Mouse (Mus musculus): Measurements from ENCODE around the gene Lamc2. TPM values are rescaled to one million over a fixed set of nuclear protein-coding genes. Genes with fewer than 3 reads are reported as not detected.

Gene Lamc2
- polyA plus RNA-seq (2012; rRNA removed) = 0.94 and 1.8 TPM in 2 replicates

GRCm38 (mm10) chr1:153185828-153186803 is at the start of gene Lamc2:
Lamc2 (minus strand) TSS chr1:153186447.
- H3K27me3 ChIP-seq (ENCODE audit: control insufficient read depth, insufficient read depth, low read length) = 0 out of 2 replicates have a peak, but pooled peaks cover 2% of the 10 kb centered on the region
- peaks cover 7% of the 10 kb centered on the region for H3K4me1 ChIP-seq (ENCODE audit: control insufficient read depth, insufficient read depth, low read length)
- H3K27ac ChIP-seq (ENCODE audit: control insufficient read depth, insufficient read depth, low read depth, low read length) = no peak within 1 kb of the TSS
- TF ChIP-seq POLR2A (IDR thresholded peaks at IDR 0.05; ENCODE audit: control insufficient read depth, low read depth, low read length) (no peak), CTCF (IDR thresholded peaks at IDR 0.05; ENCODE audit: control insufficient read depth, insufficient read depth, insufficient replicate concordance, low read depth, low read length) (no peak)
- H3K36me3 ChIP-seq (ENCODE audit: control insufficient read depth, insufficient read depth, low read length) = no peaks in the 10 kb centered on the region
- H3K4me3 ChIP-seq (ENCODE audit: control insufficient read depth, low read depth, low read length) = peak within 1 kb of the TSS; percentile 66

GRCm38 (mm10) chr1:153235576-153235975 is 49.3 kb upstream of the Lamc2 start:
- H3K36me3 ChIP-seq (ENCODE audit: control insufficient read depth, insufficient read depth, low read length) = no peaks in the 10 kb centered on the region
- no peaks in the 10 kb centered on the region for H3K4me1 ChIP-seq (ENCODE audit: control insufficient read depth, insufficient read depth, low read length)
- no peaks in the 10 kb centered on the region for H3K27me3 ChIP-seq (ENCODE audit: control insufficient read depth, insufficient read depth, low read length)
- no peak overlapping the region for H3K27ac ChIP-seq (ENCODE audit: control insufficient read depth, insufficient read depth, low read depth, low read length)
- no peak overlapping the region for H3K4me3 ChIP-seq (ENCODE audit: control insufficient read depth, low read depth, low read length)
- TF ChIP-seq POLR2A (IDR thresholded peaks at IDR 0.05; ENCODE audit: control insufficient read depth, low read depth, low read length) = no peak

GRCm38 (mm10) chr1:153231681-153232080 is 45.4 kb upstream of the Lamc2 start:
- Histone ChIP-seq H3K27ac (ENCODE audit: control insufficient read depth, insufficient read depth, low read depth, low read length) (no peak overlapping the region), H3K27me3 (ENCODE audit: control insufficient read depth, insufficient read depth, low read length) (no peaks in the 10 kb centered on the region), H3K36me3 (ENCODE audit: control insufficient read depth, insufficient read depth, low read length) (no peaks in the 10 kb centered on the region), H3K4me3 (ENCODE audit: control insufficient read depth, low read depth, low read length) (no peak overlapping the region), H3K4me1 (ENCODE audit: control insufficient read depth, insufficient read depth, low read length) (no peaks in the 10 kb centered on the region)
- TF ChIP-seq POLR2A (IDR thresholded peaks at IDR 0.05; ENCODE audit: control insufficient read depth, low read depth, low read length) (no peak), CTCF (IDR thresholded peaks at IDR 0.05; ENCODE audit: control insufficient read depth, insufficient read depth, insufficient replicate concordance, low read depth, low read length) (no peak)

GRCm38 (mm10) chr1:153227916-153228315 is 41.7 kb upstream of the Lamc2 start:
- TF ChIP-seq POLR2A (IDR thresholded peaks at IDR 0.05; ENCODE audit: control insufficient read depth, low read depth, low read length) (no peak), CTCF (IDR thresholded peaks at IDR 0.05; ENCODE audit: control insufficient read depth, insufficient read depth, insufficient replicate concordance, low read depth, low read length) (no peak)
- no peak overlapping the region for H3K4me3 ChIP-seq (ENCODE audit: control insufficient read depth, low read depth, low read length)
- no peaks in the 10 kb centered on the region for H3K27me3 ChIP-seq (ENCODE audit: control insufficient read depth, insufficient read depth, low read length)
- no peak overlapping the region for H3K27ac ChIP-seq (ENCODE audit: control insufficient read depth, insufficient read depth, low read depth, low read length)
- H3K36me3 ChIP-seq (ENCODE audit: control insufficient read depth, insufficient read depth, low read length) = no peaks in the 10 kb centered on the region
- no peaks in the 10 kb centered on the region for H3K4me1 ChIP-seq (ENCODE audit: control insufficient read depth, insufficient read depth, low read length)

- no peaks in the 10 kb centered on the region for H3K27me3 ChIP-seq (ENCODE audit: control insufficient read depth, insufficient read depth, low read length)
- TF ChIP-seq POLR2A (IDR thresholded peaks at IDR 0.05; ENCODE audit: control insufficient read depth, low read depth, low read length) (no peak), CTCF (IDR thresholded peaks at IDR 0.05; ENCODE audit: control insufficient read depth, insufficient read depth, insufficient replicate concordance, low read depth, low read length) (no peak)
- H3K36me3 ChIP-seq (ENCODE audit: control insufficient read depth, insufficient read depth, low read length) = no peaks in the 10 kb centered on the region
- no peak overlapping the region for H3K4me3 ChIP-seq (ENCODE audit: control insufficient read depth, low read depth, low read length)
- no peak overlapping the region for H3K27ac ChIP-seq (ENCODE audit: control insufficient read depth, insufficient read depth, low read depth, low read length)
- H3K4me1 ChIP-seq (ENCODE audit: control insufficient read depth, insufficient read depth, low read length) = no peaks in the 10 kb centered on the region
These were observed 40.8 kb upstream of the Lamc2 start for GRCm38 (mm10) chr1:153227096-153227495.

GRCm38 (mm10) chr1:153225786-153226725 is 39.8 kb upstream of the Lamc2 start:
- Histone ChIP-seq H3K4me1 (ENCODE audit: control insufficient read depth, insufficient read depth, low read length) (no peaks in the 10 kb centered on the region), H3K36me3 (ENCODE audit: control insufficient read depth, insufficient read depth, low read length) (no peaks in the 10 kb centered on the region), H3K4me3 (ENCODE audit: control insufficient read depth, low read depth, low read length) (no peak overlapping the region), H3K27ac (ENCODE audit: control insufficient read depth, insufficient read depth, low read depth, low read length) (peak overlapping the region; percentile 33; the same call in 1 of the 2 replicates), H3K27me3 (ENCODE audit: control insufficient read depth, insufficient read depth, low read length) (no peaks in the 10 kb centered on the region)
- no peak for TF ChIP-seq POLR2A (IDR thresholded peaks at IDR 0.05; ENCODE audit: control insufficient read depth, low read depth, low read length)
- TF ChIP-seq CTCF (IDR thresholded peaks at IDR 0.05; ENCODE audit: control insufficient read depth, insufficient read depth, insufficient replicate concordance, low read depth, low read length) = no peak

- no peaks in the 10 kb centered on the region for H3K27me3 ChIP-seq (ENCODE audit: control insufficient read depth, insufficient read depth, low read length)
- H3K4me3 ChIP-seq (ENCODE audit: control insufficient read depth, low read depth, low read length) = no peak overlapping the region
- no peak overlapping the region for H3K27ac ChIP-seq (ENCODE audit: control insufficient read depth, insufficient read depth, low read depth, low read length)
- H3K4me1 ChIP-seq (ENCODE audit: control insufficient read depth, insufficient read depth, low read length) = peaks cover under 1% of the 10 kb centered on the region
- no peaks in the 10 kb centered on the region for H3K36me3 ChIP-seq (ENCODE audit: control insufficient read depth, insufficient read depth, low read length)
- no peak for TF ChIP-seq POLR2A (IDR thresholded peaks at IDR 0.05; ENCODE audit: control insufficient read depth, low read depth, low read length)
- no peak for TF ChIP-seq CTCF (IDR thresholded peaks at IDR 0.05; ENCODE audit: control insufficient read depth, insufficient read depth, insufficient replicate concordance, low read depth, low read length)
These were observed 38.1 kb upstream of the Lamc2 start for GRCm38 (mm10) chr1:153224331-153224730.
